Mouse (Mus musculus) mouse embryonic stem cell (cell line): ENCODE measurements around the gene Begain.

ENCODE experiments used
- in situ Hi-C, 2 experiments: fragments of 300-500 bp; cut with MboI; formaldehyde crosslinking; loops; 1 replicate in 1 of 2; 3 replicates in 1 of 2; pipeline ENCODE4 v1.14.3; 2019 to 2020; ENCODE audit warnings: low sequenced_read_pairs in 2 of 2, low pct_unique_long_range_greater_than_20kb in 1 of 2, mixed read lengths in 1 of 2; ENCODE audit not compliant: unreplicated experiment in 1 of 2

Gene Begain

GRCm38 (mm10) chr12:108990425-108990824 is 77.6 kb downstream of the Begain start:
- in situ Hi-C loops, result no loop called here

GRCm38 (mm10) chr12:108987448-108987847 is 80.6 kb downstream of the Begain start:
- in situ Hi-C loops, result no loop called here

- in situ Hi-C loops, result no loop called here
Observed at GRCm38 (mm10) chr12:108985025-108985424, 83.0 kb downstream of the Begain start.

- in situ Hi-C loops, result no loop called here
Observed at GRCm38 (mm10) chr12:108984471-108984870, 83.5 kb downstream of the Begain start.

GRCm38 (mm10) chr12:108983496-108983895 is 84.5 kb downstream of the Begain start:
- in situ Hi-C loops, result no loop called here

GRCm38 (mm10) chr12:108982684-108982960 is 85.4 kb downstream of the Begain start:
- in situ Hi-C loops, result no loop called here
